Mouse (Mus musculus) kidney, adult 2 months (tissue): ENCODE measurements at regions not wholly inside any gene's neighbourhood (a gene's known extent, or its start where the extent isn't known, plus 50 kb on each side); places are given as distances from the start of the nearest gene placed in this dataset.

Experiments
- CTCF ChIP-seq: fragments of 200-500 bp; conservative IDR thresholded peaks from 2 replicates; pipeline ENCODE4 v1.5.1; 2011; ENCODE audit warnings: low read depth, mild to moderate bottlenecking, control low read depth, low read length, moderate library complexity, mixed read lengths; ENCODE audit not compliant: insufficient read depth, insufficient read length
- POLR2A ChIP-seq: fragments of 200-500 bp; IDR thresholded peaks from one replicate; pipeline ENCODE4 v1.6.1; 2011; ENCODE audit warnings: low read depth, low read length, control low read depth

- TF ChIP-seq CTCF, result no peak
- TF ChIP-seq POLR2A, result no peak
These were observed 232.8 kb upstream of the Hs3st1 start for GRCm38 (mm10) chr5:39988039-39988438.
